Mouse (Mus musculus) megakaryocyte, embryonic 14.5 days (primary cell): ENCODE data around the gene Adgrb2. TPM values are rescaled to one million over a fixed set of nuclear protein-coding genes. Genes with fewer than 3 reads are reported as not detected.
A peak's percentile ranks its signal among the peaks of the same experiment; 100 is the strongest.

Source experiments
- H3K27me3 ChIP-seq: replicated peaks from 2 replicates; pipeline ENCODE3; 2012; ENCODE audit warnings: inconsistent platforms
- H3K36me3 ChIP-seq: replicated peaks from 2 replicates; pipeline ENCODE3; 2012; ENCODE audit warnings: low read length, inconsistent platforms, mixed read lengths
- H3K4me1 ChIP-seq: 2 replicates; pipeline ENCODE4 v1.6.1; 2012; ENCODE audit warnings: inconsistent platforms
- H3K4me3 ChIP-seq: replicated peaks from 2 replicates; pipeline ENCODE3; 2012; ENCODE audit warnings: moderate library complexity, mild to moderate bottlenecking, inconsistent platforms
- H3K9me3 ChIP-seq: 2 replicates; pipeline ENCODE4 v1.6.1; 2012; ENCODE audit warnings: inconsistent platforms
- FLI1 ChIP-seq: IDR thresholded peaks from 2 replicates; pipeline ENCODE4 v1.6.1; 2012; ENCODE audit warnings: low read length, inconsistent platforms, mixed read lengths
- GATA1 ChIP-seq: IDR thresholded peaks from 3 replicates; pipeline ENCODE4 v1.6.1; 2012; ENCODE audit warnings: mixed read lengths, low read length, inconsistent platforms, borderline replicate concordance
- polyA plus RNA-seq: library from polyadenylated mRNA; stranded (reverse); fragments of >175 nt; gene quantifications from 2 replicates; pipeline ENCODE4 v1.2.3, GENCODE M21; 2012; ENCODE audit warnings: low replicate concordance; ENCODE audit not compliant: insufficient read depth

The Adgrb2 gene
- polyA plus RNA-seq, 1 experiment, result 2.6 TPM

GRCm38 (mm10) chr4:130045609-130046008 lies 60.9 kb downstream of the Adgrb2 start:
- no peak for TF ChIP-seq FLI1
- no peak for TF ChIP-seq GATA1
- peaks cover 16% of the 10 kb centered on the region for H3K4me1 ChIP-seq
- peaks cover 69% of the 10 kb centered on the region for H3K27me3 ChIP-seq
- H3K4me3 ChIP-seq, result peak overlapping the region; percentile 62
- H3K36me3 ChIP-seq, result no peaks in the 10 kb centered on the region
- no peaks in the 10 kb centered on the region for H3K9me3 ChIP-seq

DNA sequence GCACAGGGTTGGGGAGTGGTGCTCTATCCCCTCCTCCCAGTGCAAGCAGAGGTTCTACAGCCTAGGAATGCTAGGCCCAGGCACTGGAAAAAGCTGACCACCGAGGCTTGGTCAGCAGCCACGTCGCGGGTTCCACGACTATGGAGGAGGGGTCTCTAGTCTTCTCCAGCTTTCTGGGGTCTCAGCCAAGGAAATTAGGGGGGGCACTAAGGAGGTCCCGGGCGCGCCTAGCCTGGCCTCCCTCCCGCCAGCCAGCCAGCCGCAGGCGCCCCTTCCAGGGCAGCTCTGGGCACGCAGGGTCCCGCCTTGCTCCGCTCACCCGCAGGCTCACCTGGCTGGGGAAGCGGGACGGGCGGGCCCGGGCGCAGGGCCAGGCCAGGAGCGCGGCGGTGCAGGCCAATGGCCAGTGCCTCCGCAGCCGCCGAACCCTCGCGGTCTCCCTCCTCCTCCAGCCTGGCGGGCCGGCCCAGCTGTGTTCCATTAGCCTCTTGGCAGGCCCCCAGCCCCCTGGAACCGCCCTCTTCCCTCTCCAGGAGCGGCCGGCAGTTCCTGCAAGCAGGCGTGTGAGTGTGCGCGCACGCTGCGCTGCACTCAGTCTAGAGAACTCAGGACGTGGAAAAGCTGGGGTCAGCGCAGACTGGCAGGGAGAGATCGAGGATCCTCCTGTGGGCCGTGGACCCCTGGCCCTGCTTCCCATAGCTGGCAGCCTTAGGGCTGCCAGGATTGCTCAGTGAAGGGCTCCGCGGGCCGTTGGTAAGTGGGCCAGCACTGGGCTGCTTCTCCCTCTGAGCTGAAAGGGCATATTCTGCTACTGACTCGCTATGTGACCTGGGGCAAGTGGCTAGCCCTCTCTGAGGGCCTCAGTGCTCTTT lies 62.9 kb downstream of the Adgrb2 start, which contains the start of gene Col16a1:
Col16a1 (plus strand) TSS at position 510 of the 872 bp plus-strand sequence.
- TF ChIP-seq GATA1 (no peak), FLI1 (no peak)
- Histone ChIP-seq H3K4me3 (no peak within 1 kb of the TSS), H3K9me3 (peaks cover 4% of the 10 kb centered on the region), H3K4me1 (peaks cover 15% of the 10 kb centered on the region), H3K27me3 (peaks cover 69% of the 10 kb centered on the region), H3K36me3 (no peaks in the 10 kb centered on the region)

DNA sequence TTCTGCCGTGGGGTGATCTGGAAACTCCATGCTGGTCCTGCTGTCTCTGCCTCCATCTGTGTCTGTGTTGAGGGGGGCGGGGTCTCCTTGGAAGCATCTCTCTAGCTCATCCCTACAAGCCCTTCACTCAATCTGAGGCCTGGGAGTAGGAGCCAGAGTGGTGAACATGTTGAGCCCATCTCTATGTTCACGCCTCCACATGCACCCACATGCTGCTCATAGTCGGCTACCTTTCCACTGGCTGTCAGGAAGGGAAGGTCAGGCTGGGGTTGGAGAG lies 63.5 kb downstream of the Adgrb2 start:
- H3K4me3 ChIP-seq, result no peak overlapping the region
- H3K9me3 ChIP-seq, result peaks cover 7% of the 10 kb centered on the region
- H3K36me3 ChIP-seq, result no peaks in the 10 kb centered on the region
- H3K27me3 ChIP-seq, result peaks cover 69% of the 10 kb centered on the region
- TF ChIP-seq GATA1 (no peak), FLI1 (no peak)
- H3K4me1 ChIP-seq, result peaks cover 12% of the 10 kb centered on the region

- Histone ChIP-seq H3K27me3 (peaks cover 76% of the 10 kb centered on the region), H3K4me1 (peaks cover 7% of the 10 kb centered on the region), H3K9me3 (peaks cover 8% of the 10 kb centered on the region), H3K4me3 (no peak overlapping the region), H3K36me3 (no peaks in the 10 kb centered on the region)
- TF ChIP-seq FLI1 (no peak), GATA1 (no peak)
These were observed 65.6 kb downstream of the Adgrb2 start for GRCm38 (mm10) chr4:130050056-130050824.

DNA sequence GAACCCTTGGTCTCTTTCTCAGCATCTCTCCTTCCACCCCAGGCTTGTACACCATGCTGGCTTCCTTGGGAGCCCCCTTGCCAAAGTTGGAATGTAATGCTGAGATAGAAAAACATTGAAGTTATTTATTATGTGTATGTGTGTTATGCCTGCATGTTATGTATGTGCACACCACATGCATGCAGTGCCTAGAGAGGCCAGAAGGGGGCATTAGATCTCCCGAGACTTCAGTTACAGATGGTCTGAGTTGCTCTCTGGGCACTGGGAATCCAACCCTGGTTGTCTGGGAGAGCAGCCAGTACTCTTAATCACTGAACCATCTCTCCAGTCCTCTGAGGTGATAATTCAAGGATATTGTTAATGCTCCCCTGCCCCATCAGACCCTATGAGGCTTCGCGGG lies 67.6 kb downstream of the Adgrb2 start:
- Histone ChIP-seq H3K36me3 (no peaks in the 10 kb centered on the region), H3K27me3 (peaks cover 89% of the 10 kb centered on the region), H3K4me3 (no peak overlapping the region), H3K9me3 (peaks cover 8% of the 10 kb centered on the region), H3K4me1 (no peaks in the 10 kb centered on the region)
- TF ChIP-seq FLI1 (no peak), GATA1 (no peak)

DNA sequence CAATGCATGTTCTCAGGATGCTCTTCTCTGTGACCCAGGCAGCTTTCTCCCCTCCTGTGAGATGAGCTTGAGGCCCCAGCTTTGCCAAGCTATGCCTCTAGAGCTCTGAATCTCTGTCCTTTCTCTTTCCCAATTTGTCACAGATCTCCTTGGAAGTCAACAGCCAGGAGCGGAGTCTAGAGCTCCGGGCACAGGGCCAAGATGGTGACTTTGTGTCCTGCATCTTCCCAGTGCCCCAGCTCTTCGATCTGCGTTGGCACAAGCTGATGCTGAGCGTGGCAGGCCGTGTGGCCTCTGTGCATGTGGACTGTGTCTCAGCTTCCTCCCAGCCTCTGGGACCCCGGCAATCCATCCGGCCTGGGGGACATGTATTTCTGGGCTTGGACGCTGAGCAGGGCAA lies 68.4 kb downstream of the Adgrb2 start:
- Histone ChIP-seq H3K36me3 (no peaks in the 10 kb centered on the region), H3K27me3 (peaks cover 89% of the 10 kb centered on the region), H3K4me1 (no peaks in the 10 kb centered on the region), H3K4me3 (no peak overlapping the region), H3K9me3 (peaks cover 8% of the 10 kb centered on the region)
- TF ChIP-seq FLI1 (no peak), GATA1 (no peak)

GRCm38 (mm10) chr4:130054727-130055126 lies 70.1 kb downstream of the Adgrb2 start:
- no peak for TF ChIP-seq FLI1
- no peak for TF ChIP-seq GATA1
- Histone ChIP-seq H3K27me3 (peaks cover 90% of the 10 kb centered on the region), H3K4me3 (no peak overlapping the region), H3K4me1 (no peaks in the 10 kb centered on the region), H3K36me3 (no peaks in the 10 kb centered on the region), H3K9me3 (peaks cover 8% of the 10 kb centered on the region)

GRCm38 (mm10) chr4:130055160-130056010 lies 70.7 kb downstream of the Adgrb2 start:
- no peaks in the 10 kb centered on the region for H3K4me1 ChIP-seq
- H3K27me3 ChIP-seq, result peaks cover 90% of the 10 kb centered on the region
- no peaks in the 10 kb centered on the region for H3K36me3 ChIP-seq
- TF ChIP-seq GATA1 (no peak), FLI1 (no peak)
- peaks cover 8% of the 10 kb centered on the region for H3K9me3 ChIP-seq
- H3K4me3 ChIP-seq, result no peak overlapping the region

GRCm38 (mm10) chr4:130056011-130056322 lies 71.3 kb downstream of the Adgrb2 start:
- H3K4me3 ChIP-seq, result no peak overlapping the region
- H3K4me1 ChIP-seq, result no peaks in the 10 kb centered on the region
- H3K36me3 ChIP-seq, result no peaks in the 10 kb centered on the region
- peaks cover 8% of the 10 kb centered on the region for H3K9me3 ChIP-seq
- peaks cover 90% of the 10 kb centered on the region for H3K27me3 ChIP-seq
- no peak for TF ChIP-seq GATA1
